Mouse (Mus musculus): ENCODE measurements around the gene Taf7l. TPM values are rescaled to one million over a fixed set of nuclear protein-coding genes. Genes with fewer than 3 reads are reported as not detected.

Gene Taf7l
- polyA plus RNA-seq (2015; fragmentation: Nextera tagmentation; extraction: Ambion mirVana) = 0.10 TPM in 1 of 2 replicates, not detected in the other

DNA sequence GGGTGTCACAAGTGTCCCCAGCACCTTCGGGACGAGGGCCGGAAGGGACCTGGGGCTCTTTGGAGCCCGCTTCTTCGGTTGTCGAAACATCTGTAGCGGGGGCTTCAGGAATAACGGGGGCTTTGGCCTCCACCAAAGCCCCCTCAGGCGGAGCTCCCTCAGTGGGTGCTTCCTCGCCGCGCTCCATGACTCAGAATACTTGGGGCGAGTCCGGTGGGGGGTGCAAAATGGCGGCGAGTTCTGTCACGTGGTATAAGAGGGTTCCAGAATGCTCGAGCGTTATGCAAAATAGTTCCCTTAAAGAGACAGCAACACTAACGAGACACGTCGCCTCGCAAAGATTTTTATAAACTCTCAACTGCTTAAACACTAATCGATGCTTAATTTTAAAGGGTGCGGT is at the start of gene Taf7l:
Gene Taf7l (minus strand): TSS at position 201 of the 400 bp plus-strand sequence.
- 89% methylated on average over 25 of the region's 25 CpGs for WGBS
- no peak within 1 kb of the TSS for H3K4me3 ChIP-seq
- H3K9ac ChIP-seq = no peak within 1 kb of the TSS
- H3K9me3 ChIP-seq = no peaks in the 10 kb centered on the region
- H3K27me3 ChIP-seq = no peaks in the 10 kb centered on the region
- no peak within 1 kb of the TSS for H3K27ac ChIP-seq (replicated peaks)
- no peak for ATAC-seq (ENCODE audit: low FRiP score, low read depth)
- H3K4me2 ChIP-seq = peak within 1 kb of the TSS; percentile 19; the same call in 1 of the 2 replicates
- no peaks in the 10 kb centered on the region for H3K4me1 ChIP-seq (replicated peaks)
- no peaks in the 10 kb centered on the region for H3K36me3 ChIP-seq

DNA sequence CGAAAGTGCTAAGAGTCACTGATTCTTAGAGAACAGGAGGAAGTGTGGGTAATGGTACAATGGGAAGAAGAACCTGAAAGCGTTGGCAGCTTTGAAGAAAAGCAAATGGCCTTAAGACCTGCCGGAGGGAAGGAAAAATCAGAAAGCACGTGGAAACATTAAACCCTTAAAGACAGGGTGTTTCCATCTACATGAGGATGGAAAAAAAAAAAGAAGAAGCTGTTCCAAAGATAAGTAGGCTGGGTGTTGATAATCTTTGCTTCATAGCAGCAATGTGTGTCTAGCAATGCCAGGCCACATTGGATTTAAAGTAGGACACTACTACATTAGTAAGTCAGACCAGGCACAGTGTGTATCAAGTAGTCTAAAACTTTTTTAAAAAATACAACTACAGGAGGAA is 49.0 kb upstream of the Taf7l start:
- no peaks in the 10 kb centered on the region for H3K36me3 ChIP-seq
- 83% methylated on average over 4 of the region's 4 CpGs for WGBS
- ATAC-seq (ENCODE audit: low FRiP score, low read depth) = no peak
- no peaks in the 10 kb centered on the region for H3K9me3 ChIP-seq
- H3K27me3 ChIP-seq = no peaks in the 10 kb centered on the region
- no peak overlapping the region for H3K4me3 ChIP-seq
- H3K4me2 ChIP-seq = no peak overlapping the region
- H3K4me1 ChIP-seq (replicated peaks) = no peaks in the 10 kb centered on the region
- no peak overlapping the region for H3K27ac ChIP-seq (replicated peaks)
- no peak overlapping the region for H3K9ac ChIP-seq

DNA sequence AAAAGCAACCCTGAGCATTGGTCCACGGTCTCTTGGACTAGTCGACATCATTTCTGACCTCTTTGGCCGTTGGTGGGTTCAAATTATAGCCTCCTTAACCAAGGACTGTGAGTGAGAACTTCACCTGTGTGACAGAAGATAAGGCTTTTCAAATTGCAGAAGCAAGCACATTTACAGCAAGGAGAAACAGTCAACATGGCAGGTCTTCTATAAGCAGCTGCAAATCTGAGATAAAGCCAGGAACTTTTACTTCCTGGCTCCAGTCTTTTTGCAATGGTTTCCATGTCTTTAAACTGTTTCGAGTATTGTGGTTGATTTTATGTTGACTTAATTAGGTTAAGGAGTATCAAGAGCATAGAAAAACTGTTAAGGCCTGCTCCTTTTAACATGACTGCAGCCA is 47.5 kb upstream of the Taf7l start:
- WGBS = 78% methylated on average over 4 of the region's 4 CpGs
- Histone ChIP-seq H3K4me2 (no peak overlapping the region), H3K9me3 (no peaks in the 10 kb centered on the region), H3K4me3 (no peak overlapping the region), H3K36me3 (no peaks in the 10 kb centered on the region), H3K27ac (replicated peaks) (no peak overlapping the region), H3K27me3 (no peaks in the 10 kb centered on the region), H3K4me1 (replicated peaks) (no peaks in the 10 kb centered on the region), H3K9ac (no peak overlapping the region)
- no peak for ATAC-seq (ENCODE audit: low FRiP score, low read depth)

DNA sequence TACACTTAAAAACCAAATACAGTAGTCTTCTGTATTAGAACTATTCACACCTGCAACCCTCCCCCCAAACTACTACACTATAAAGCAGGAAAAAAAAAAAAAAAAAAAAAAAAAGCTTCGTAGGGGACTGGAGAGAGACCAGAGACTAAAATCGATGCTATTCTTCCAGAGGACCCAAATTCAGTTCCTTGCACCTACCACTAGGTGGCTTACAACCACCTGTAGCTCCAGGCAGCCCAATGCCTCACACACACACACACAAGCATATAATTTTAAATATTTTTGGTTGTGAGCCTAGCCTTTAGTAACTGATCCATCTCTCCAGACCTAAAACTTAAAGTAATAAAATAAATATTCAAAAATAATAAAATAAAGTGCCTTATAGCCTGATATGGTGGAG is 33.2 kb upstream of the Taf7l start:
- ATAC-seq (ENCODE audit: low FRiP score, low read depth) = no peak
- H3K9me3 ChIP-seq = no peaks in the 10 kb centered on the region
- H3K27ac ChIP-seq (replicated peaks) = no peak overlapping the region
- H3K36me3 ChIP-seq = no peaks in the 10 kb centered on the region
- no peaks in the 10 kb centered on the region for H3K4me1 ChIP-seq (replicated peaks)
- 37% methylated on average over 2 of the region's 2 CpGs for WGBS
- H3K4me2 ChIP-seq = no peak overlapping the region
- H3K9ac ChIP-seq = no peak overlapping the region
- no peak overlapping the region for H3K4me3 ChIP-seq
- no peaks in the 10 kb centered on the region for H3K27me3 ChIP-seq

DNA sequence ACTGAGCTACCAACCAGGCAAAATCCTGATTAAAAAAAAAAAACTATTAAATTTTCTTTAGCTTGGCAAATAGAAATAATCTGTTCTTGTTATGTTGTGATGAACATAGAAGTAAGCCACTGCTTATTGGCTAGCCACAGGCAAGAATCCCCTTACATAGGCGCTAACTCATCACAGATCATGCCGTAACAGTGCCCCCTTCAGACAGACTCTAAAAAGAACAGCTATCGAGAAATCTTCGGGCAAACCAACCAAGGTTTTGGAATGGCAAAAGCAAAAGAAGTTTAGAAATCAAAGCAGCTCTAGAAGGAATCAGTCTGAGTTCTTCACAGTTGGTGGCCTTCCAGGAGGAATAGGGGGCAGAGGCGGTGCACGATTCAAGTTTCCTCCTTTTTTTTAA is 31.7 kb upstream of the Taf7l start:
- no peak for ATAC-seq (ENCODE audit: low FRiP score, low read depth)
- H3K36me3 ChIP-seq = no peaks in the 10 kb centered on the region
- WGBS = 73% methylated on average over 6 of the region's 6 CpGs
- H3K27me3 ChIP-seq = no peaks in the 10 kb centered on the region
- no peaks in the 10 kb centered on the region for H3K4me1 ChIP-seq (replicated peaks)
- no peak overlapping the region for H3K9ac ChIP-seq
- no peak overlapping the region for H3K4me3 ChIP-seq
- H3K4me2 ChIP-seq = no peak overlapping the region
- no peaks in the 10 kb centered on the region for H3K9me3 ChIP-seq
- H3K27ac ChIP-seq (replicated peaks) = no peak overlapping the region

DNA sequence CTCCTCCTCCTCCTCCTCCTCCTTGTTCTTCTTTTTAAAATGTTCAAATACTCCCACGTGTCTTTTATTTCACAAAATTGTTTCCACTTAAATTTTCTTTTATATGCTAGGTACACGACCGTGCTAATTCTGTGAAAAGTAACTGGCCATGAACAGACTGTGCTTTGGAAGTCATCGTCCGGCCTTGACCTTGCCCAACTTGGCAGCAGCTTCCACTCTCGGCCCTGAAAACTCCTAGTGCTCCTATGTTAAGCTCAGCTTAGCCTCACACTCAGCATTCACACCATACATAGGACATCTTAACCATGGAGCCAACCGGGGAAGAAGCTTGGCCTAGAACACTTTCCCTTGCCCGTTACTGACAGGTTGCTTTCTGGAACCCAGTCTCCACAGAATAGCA is 24.4 kb upstream of the Taf7l start:
- Histone ChIP-seq H3K27ac (replicated peaks) (no peak overlapping the region), H3K36me3 (no peaks in the 10 kb centered on the region), H3K4me3 (no peak overlapping the region), H3K9ac (no peak overlapping the region), H3K4me1 (replicated peaks) (no peaks in the 10 kb centered on the region), H3K27me3 (no peaks in the 10 kb centered on the region), H3K9me3 (no peaks in the 10 kb centered on the region), H3K4me2 (no peak overlapping the region)
- no peak for ATAC-seq (ENCODE audit: low FRiP score, low read depth)
- WGBS = 80% methylated on average over 8 of the region's 8 CpGs

DNA sequence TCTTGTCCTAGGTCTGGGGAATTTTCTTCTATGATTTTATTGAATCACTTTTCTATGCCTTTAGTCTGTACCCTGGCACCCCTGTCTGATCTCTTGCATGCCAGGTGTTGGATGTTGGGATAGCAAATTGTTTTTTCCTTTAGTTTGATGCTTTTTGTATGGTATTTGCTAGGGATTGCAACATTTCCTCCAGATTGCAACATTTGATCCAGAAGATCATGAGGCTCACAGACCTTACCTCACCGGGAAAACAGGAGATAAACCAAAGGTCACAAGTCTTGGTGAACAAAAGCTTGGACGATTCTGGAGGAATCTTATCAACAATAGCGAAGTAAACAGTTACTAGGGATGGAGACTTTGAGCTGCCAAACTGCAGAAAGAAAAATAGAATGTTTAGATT is 5.4 kb upstream of the Taf7l start:
- Histone ChIP-seq H3K4me2 (no peak overlapping the region), H3K4me3 (no peak overlapping the region), H3K36me3 (no peaks in the 10 kb centered on the region), H3K27ac (replicated peaks) (no peak overlapping the region), H3K9ac (no peak overlapping the region), H3K4me1 (replicated peaks) (no peaks in the 10 kb centered on the region), H3K9me3 (no peaks in the 10 kb centered on the region), H3K27me3 (no peaks in the 10 kb centered on the region)
- 76% methylated on average over 3 of the region's 3 CpGs for WGBS
- no peak for ATAC-seq (ENCODE audit: low FRiP score, low read depth)

DNA sequence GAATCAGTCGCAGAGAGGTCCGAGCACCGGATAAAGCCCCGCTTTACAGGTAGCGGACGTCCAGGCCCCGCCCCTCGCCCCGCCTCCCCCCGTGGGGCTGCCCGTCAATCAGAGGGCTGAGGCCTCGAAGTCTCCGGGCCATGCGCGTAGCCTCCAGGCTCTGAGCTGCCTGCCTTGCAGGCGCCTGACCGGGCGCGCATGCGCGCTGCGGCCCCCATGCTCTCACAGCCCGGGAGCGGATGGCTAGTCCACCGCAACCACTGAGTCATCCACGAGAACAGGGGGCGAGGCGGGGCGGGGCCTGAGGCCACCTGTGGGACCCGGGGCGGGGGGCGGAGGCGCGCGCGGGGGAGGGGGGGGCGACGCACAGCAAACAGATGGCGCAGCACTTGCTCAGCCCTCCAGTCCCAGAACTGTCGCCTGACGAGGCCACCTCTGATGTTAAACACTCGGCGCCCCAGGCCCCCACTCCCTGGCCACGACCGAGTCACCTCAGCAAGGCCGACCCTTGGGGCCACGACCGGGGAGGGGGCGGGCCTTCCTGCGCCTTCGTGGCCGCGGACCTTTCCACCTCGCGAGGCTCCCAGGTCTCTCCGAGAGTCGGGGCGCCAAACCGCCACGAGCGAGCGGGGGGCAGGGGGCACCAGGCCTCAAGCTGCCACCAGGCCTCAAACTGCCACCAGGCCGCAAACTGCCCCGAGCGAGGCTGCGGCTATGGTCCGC is 1.1 kb downstream of the Taf7l start:
- ATAC-seq (ENCODE audit: low FRiP score, low read depth) = no peak
- Histone ChIP-seq H3K4me2 (peak overlapping the region; percentile 19), H3K4me3 (no peak overlapping the region)

DNA sequence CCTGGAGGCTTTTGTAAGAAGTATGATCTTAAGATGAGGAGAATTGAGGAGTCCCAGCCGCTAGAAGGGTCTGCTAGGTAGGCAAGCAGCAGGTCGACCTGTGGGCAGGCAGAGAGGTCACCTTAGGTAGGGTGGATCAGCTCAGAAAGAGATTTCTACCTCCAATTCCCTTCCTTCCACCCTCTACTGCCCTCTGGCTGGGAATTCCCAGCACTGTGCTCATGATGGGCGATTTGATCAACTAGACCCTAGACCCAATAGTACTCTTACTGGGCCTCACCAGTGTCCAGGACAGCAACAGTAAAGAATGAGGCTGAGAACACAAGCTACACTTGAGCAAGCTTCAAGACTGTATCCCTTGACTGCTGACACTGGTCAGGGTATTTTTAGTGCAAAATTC is 49.0 kb downstream of the Taf7l start:
- Histone ChIP-seq H3K27me3 (no peaks in the 10 kb centered on the region), H3K4me3 (no peak overlapping the region), H3K36me3 (no peaks in the 10 kb centered on the region), H3K9ac (no peak overlapping the region), H3K27ac (replicated peaks) (no peak overlapping the region), H3K9me3 (no peaks in the 10 kb centered on the region), H3K4me1 (replicated peaks) (no peaks in the 10 kb centered on the region), H3K4me2 (no peak overlapping the region)
- ATAC-seq (ENCODE audit: low FRiP score, low read depth) = no peak
- WGBS = 63% methylated on average over 3 of the region's 3 CpGs

More for the DNA sequence above, 1.1 kb downstream of the Taf7l start:
- no peaks in the 10 kb centered on the region for H3K9me3 ChIP-seq
- H3K9ac ChIP-seq = no peak overlapping the region
- 66% methylated on average over 51 of the region's 67 CpGs for WGBS
- H3K4me1 ChIP-seq (replicated peaks) = no peaks in the 10 kb centered on the region
- H3K27ac ChIP-seq (replicated peaks) = no peak overlapping the region
- no peaks in the 10 kb centered on the region for H3K36me3 ChIP-seq
- H3K27me3 ChIP-seq = no peaks in the 10 kb centered on the region

DNA sequence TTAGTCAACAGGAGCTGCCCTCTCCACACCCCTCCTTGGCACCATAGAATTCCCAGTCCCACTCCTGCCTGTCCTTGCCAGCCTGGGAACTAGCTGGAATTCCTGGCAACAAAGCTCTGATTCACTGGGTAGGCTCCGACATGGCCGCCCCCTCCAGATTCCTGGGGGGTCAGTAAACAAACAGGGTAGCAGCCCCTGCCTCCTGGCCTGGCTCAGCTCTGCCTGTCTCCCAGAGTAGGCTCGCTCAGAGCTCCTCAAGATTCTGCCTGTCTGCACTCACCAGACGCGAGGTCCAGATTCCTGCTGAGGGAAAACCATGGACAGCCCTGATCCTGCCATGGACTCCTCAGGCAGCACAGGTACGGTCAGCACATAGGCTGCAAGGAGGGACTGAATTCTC is 49.5 kb downstream of the Taf7l start:
- H3K27ac ChIP-seq (replicated peaks) = no peak overlapping the region
- 63% methylated on average over 6 of the region's 6 CpGs for WGBS
- no peak overlapping the region for H3K4me2 ChIP-seq
- no peaks in the 10 kb centered on the region for H3K27me3 ChIP-seq
- no peaks in the 10 kb centered on the region for H3K36me3 ChIP-seq
- H3K4me1 ChIP-seq (replicated peaks) = no peaks in the 10 kb centered on the region
- H3K9me3 ChIP-seq = no peaks in the 10 kb centered on the region
- no peak overlapping the region for H3K9ac ChIP-seq
- ATAC-seq (ENCODE audit: low FRiP score, low read depth) = peak; percentile 68
- H3K4me3 ChIP-seq = no peak overlapping the region

DNA sequence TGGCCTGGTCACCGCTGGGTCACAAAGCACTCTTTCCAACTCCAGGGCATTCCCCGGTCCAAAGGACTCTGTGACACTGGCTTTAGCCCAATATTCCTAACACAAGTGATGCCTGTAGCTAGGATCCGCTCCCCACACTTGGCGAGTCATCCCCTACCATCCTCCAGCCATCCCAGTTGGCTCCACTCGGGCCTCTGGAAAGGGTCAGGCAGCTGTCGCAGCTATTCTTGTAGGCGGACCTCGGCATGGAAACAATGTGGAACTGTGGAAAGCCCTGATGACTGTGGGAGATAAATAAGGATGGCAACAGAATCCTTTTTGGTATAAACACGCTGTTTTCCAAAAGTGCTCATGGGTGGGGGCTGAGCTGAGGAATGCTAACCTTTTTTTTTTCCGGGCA is 50.5 kb downstream of the Taf7l start:
- WGBS = 72% methylated on average over 10 of the region's 10 CpGs
- ATAC-seq (ENCODE audit: low FRiP score, low read depth) = no peak
- H3K27ac ChIP-seq (replicated peaks) = no peak overlapping the region
- H3K4me2 ChIP-seq = no peak overlapping the region
- no peaks in the 10 kb centered on the region for H3K36me3 ChIP-seq
- no peak overlapping the region for H3K4me3 ChIP-seq
- H3K9ac ChIP-seq = no peak overlapping the region
- no peaks in the 10 kb centered on the region for H3K4me1 ChIP-seq (replicated peaks)
- no peaks in the 10 kb centered on the region for H3K9me3 ChIP-seq
- H3K27me3 ChIP-seq = no peaks in the 10 kb centered on the region

DNA sequence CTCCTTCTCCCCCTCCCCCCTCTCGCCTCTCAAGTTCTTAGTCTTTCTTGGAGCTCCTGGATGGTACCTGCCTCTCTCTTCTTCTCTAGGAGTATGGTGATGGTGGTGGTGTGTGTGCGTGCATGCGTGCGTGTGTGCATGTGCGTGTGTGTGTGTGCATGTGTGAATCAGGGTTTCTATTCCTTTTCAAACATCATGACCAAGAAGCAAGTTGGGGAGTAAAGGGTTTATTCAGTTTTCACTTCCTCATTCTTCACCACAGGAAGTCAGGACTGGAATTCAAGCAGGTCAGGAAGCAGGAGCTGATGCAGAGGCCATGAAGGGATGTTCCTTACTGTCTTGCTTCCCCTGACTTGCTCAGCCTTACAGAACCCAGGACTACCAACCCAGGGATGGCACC is 52.0 kb downstream of the Taf7l start:
- WGBS = 85% methylated on average over 5 of the region's 5 CpGs
- Histone ChIP-seq H3K9me3 (no peaks in the 10 kb centered on the region), H3K4me1 (replicated peaks) (no peaks in the 10 kb centered on the region), H3K27ac (replicated peaks) (no peak overlapping the region), H3K9ac (no peak overlapping the region), H3K4me2 (no peak overlapping the region), H3K36me3 (no peaks in the 10 kb centered on the region), H3K27me3 (no peaks in the 10 kb centered on the region), H3K4me3 (no peak overlapping the region)
- no peak for ATAC-seq (ENCODE audit: low FRiP score, low read depth)

DNA sequence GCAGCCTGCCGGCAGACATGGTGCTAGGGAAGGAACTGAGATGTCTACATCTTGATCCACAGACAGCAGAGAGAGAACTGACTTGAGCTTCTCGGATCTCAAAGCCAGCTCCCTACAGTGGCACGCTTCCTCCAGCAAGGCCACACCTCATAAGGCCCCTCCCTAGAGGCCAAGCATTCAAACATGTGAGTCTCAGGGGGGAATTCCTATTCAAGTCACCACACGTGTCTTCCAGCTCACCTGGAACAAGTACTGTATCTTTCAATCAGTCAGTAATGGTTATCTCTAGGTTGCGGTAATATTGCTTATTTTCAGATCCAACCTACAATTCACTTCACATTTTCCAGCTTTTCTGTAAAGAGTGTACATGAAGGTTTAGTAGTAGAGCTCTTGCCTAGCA is 56.2 kb downstream of the Taf7l start:
- WGBS = 85% methylated on average over 5 of the region's 5 CpGs
- Histone ChIP-seq H3K4me1 (replicated peaks) (no peaks in the 10 kb centered on the region), H3K9me3 (no peaks in the 10 kb centered on the region), H3K4me3 (no peak overlapping the region), H3K27ac (replicated peaks) (no peak overlapping the region), H3K36me3 (no peaks in the 10 kb centered on the region), H3K9ac (no peak overlapping the region), H3K4me2 (no peak overlapping the region), H3K27me3 (no peaks in the 10 kb centered on the region)
- no peak for ATAC-seq (ENCODE audit: low FRiP score, low read depth)
